Mouse (Mus musculus) MEL (cell line): ENCODE measurements at regions not wholly inside any gene's neighbourhood (a gene's known extent, or its start where the extent isn't known, plus 50 kb on each side); places are given as distances from the start of the nearest gene placed in this dataset.

ENCODE experiments used
- DNase-seq: peaks from one replicate; pipeline ENCODE4 v3.0.0; 2011; ENCODE audit warnings: low read depth, low spot score
- H3K27ac ChIP-seq: 2 replicates; pipeline ENCODE4 v1.5.1; 2012; ENCODE audit warnings: low read depth, mild to moderate bottlenecking, control low read depth, low read length, moderate library complexity; ENCODE audit not compliant: control insufficient read depth
- H3K27me3 ChIP-seq, 2 experiments: fragments of 150-350 bp in 1 of 2; sonication (generic) in 1 of 2; 2 replicates each; pipeline ENCODE4 v1.6.1; 2012; ENCODE audit warnings: low read length in 2 of 2, mild to moderate bottlenecking in 2 of 2, improper control_type of control experiment in 1 of 2, moderate library complexity in 1 of 2; ENCODE audit not compliant: insufficient read depth in 2 of 2, control insufficient read depth in 1 of 2
- H3K36me3 ChIP-seq, 2 experiments: 2 replicates each; pipeline ENCODE4 v1.6.1; 2012 to 2014; ENCODE audit warnings: low read length in 2 of 2, improper control_type of control experiment in 1 of 2, inconsistent platforms in 1 of 2, mild to moderate bottlenecking in 1 of 2; ENCODE audit not compliant: insufficient read depth in 2 of 2, control insufficient read depth in 1 of 2
- H3K4me1 ChIP-seq, 2 experiments: fragments of 150-350 bp in 1 of 2; sonication (generic) in 1 of 2; 2 replicates each; pipeline ENCODE4 v1.6.1; 2012; ENCODE audit warnings: low read length in 2 of 2, improper control_type of control experiment in 1 of 2, mild to moderate bottlenecking in 1 of 2; ENCODE audit not compliant: insufficient read depth in 2 of 2, control insufficient read depth in 1 of 2
- H3K4me3 ChIP-seq, 2 experiments: fragments of 150-350 bp in 1 of 2; sonication (generic) in 1 of 2; 2 replicates each; pipeline ENCODE4 v1.5.1; 2012; ENCODE audit warnings: low read depth in 2 of 2, low read length in 2 of 2, mild to moderate bottlenecking in 2 of 2, moderate library complexity in 2 of 2, control low read depth in 1 of 2, improper control_type of control experiment in 1 of 2; ENCODE audit not compliant: control insufficient read depth in 1 of 2, insufficient read depth in 1 of 2
- H3K79me2 ChIP-seq: 2 replicates; pipeline ENCODE4 v1.6.1; 2012; ENCODE audit warnings: mild to moderate bottlenecking, low read length, moderate library complexity; ENCODE audit not compliant: control insufficient read depth, poor library complexity, insufficient read depth
- H3K9ac ChIP-seq: 2 replicates; pipeline ENCODE4 v1.6.1; 2012; ENCODE audit warnings: low read depth, mild to moderate bottlenecking, control low read depth, low read length, moderate library complexity; ENCODE audit not compliant: control insufficient read depth, poor library complexity, severe bottlenecking
- H3K9me3 ChIP-seq: fragments of 150-350 bp; sonication (generic); replicated peaks from 2 replicates; pipeline ENCODE4 v1.6.1; 2012; ENCODE audit warnings: mild to moderate bottlenecking, low read length, improper control_type of control experiment, moderate library complexity; ENCODE audit not compliant: insufficient read depth
- CHD2 ChIP-seq: IDR thresholded peaks from 2 replicates; pipeline ENCODE4 v1.6.1; 2011; ENCODE audit warnings: low read length, improper control_type of control experiment
- ELF1 ChIP-seq: IDR thresholded peaks from 2 replicates; pipeline ENCODE4 v1.6.1; 2014; ENCODE audit warnings: low read depth, mild to moderate bottlenecking, inconsistent platforms, low read length, improper control_type of control experiment, moderate library complexity
- EP300 ChIP-seq, 2 experiments: IDR thresholded peaks; 2 replicates each; pipeline ENCODE4 v1.6.1; 2011; ENCODE audit warnings: improper control_type of control experiment in 2 of 2, low read length in 2 of 2, low read depth in 1 of 2, mild to moderate bottlenecking in 1 of 2
- GABPA ChIP-seq: IDR thresholded peaks from 2 replicates; pipeline ENCODE4 v1.6.1; 2012; ENCODE audit warnings: low read depth, mild to moderate bottlenecking, inconsistent platforms, low read length, improper control_type of control experiment, moderate library complexity
- GATA1 ChIP-seq: IDR thresholded peaks from 2 replicates; pipeline ENCODE4 v1.6.1; 2011; ENCODE audit warnings: low read depth, low read length, improper control_type of control experiment
- MAFK ChIP-seq: IDR thresholded peaks from 2 replicates; pipeline ENCODE4 v1.6.1; 2011; ENCODE audit warnings: low read depth, mild to moderate bottlenecking, low read length, improper control_type of control experiment, borderline replicate concordance
- MAX ChIP-seq: IDR thresholded peaks from 2 replicates; pipeline ENCODE4 v1.6.1; 2011; ENCODE audit warnings: low read length, improper control_type of control experiment
- MAZ ChIP-seq: IDR thresholded peaks from 2 replicates; pipeline ENCODE4 v1.6.1; 2012; ENCODE audit warnings: low read depth, mild to moderate bottlenecking, inconsistent platforms, low read length, improper control_type of control experiment
- MXI1 ChIP-seq: IDR thresholded peaks from 2 replicates; pipeline ENCODE4 v1.6.1; 2011; ENCODE audit warnings: mild to moderate bottlenecking, low read depth, low read length, improper control_type of control experiment
- NELFE ChIP-seq: IDR thresholded peaks from 2 replicates; pipeline ENCODE4 v1.6.1; 2011; ENCODE audit warnings: low read depth, low read length, improper control_type of control experiment
- NRF1 ChIP-seq: IDR thresholded peaks from 2 replicates; pipeline ENCODE4 v1.6.1; 2014; ENCODE audit warnings: low read depth, mild to moderate bottlenecking, inconsistent platforms, low read length, improper control_type of control experiment, moderate library complexity; ENCODE audit not compliant: poor library complexity, insufficient read depth, severe bottlenecking
- POLR2AphosphoS2 ChIP-seq: IDR thresholded peaks from 2 replicates; pipeline ENCODE4 v1.6.1; 2011; ENCODE audit warnings: low read length, improper control_type of control experiment
- POLR2AphosphoS5 ChIP-seq: IDR thresholded peaks from 2 replicates; pipeline ENCODE4 v1.6.1; 2012; ENCODE audit warnings: low read depth, borderline replicate concordance, mild to moderate bottlenecking, inconsistent platforms, low read length, moderate library complexity, mixed read lengths
- RAD21 ChIP-seq: IDR thresholded peaks from 2 replicates; pipeline ENCODE4 v1.6.1; 2011; ENCODE audit warnings: mild to moderate bottlenecking, low read depth, low read length, improper control_type of control experiment
- SMC3 ChIP-seq: IDR thresholded peaks from 2 replicates; pipeline ENCODE4 v1.6.1; 2011; ENCODE audit warnings: low read depth, low read length, improper control_type of control experiment
- TAL1 ChIP-seq: IDR thresholded peaks from 2 replicates; pipeline ENCODE4 v1.6.1; 2012; ENCODE audit warnings: mild to moderate bottlenecking, inconsistent platforms, low read length, moderate library complexity, mixed read lengths
- TBP ChIP-seq: IDR thresholded peaks from 2 replicates; pipeline ENCODE4 v1.8.0; 2011; ENCODE audit warnings: low read depth, low read length, improper control_type of control experiment
- TCF12 ChIP-seq: IDR thresholded peaks from 2 replicates; pipeline ENCODE4 v1.6.1; 2014; ENCODE audit warnings: low read depth, mild to moderate bottlenecking, inconsistent platforms, low read length, improper control_type of control experiment, moderate library complexity
- UBTF ChIP-seq: IDR thresholded peaks from 2 replicates; pipeline ENCODE4 v1.6.1; 2012; ENCODE audit warnings: low read depth, mild to moderate bottlenecking, inconsistent platforms, low read length, improper control_type of control experiment, moderate library complexity, borderline replicate concordance; ENCODE audit not compliant: insufficient read depth
- USF1 ChIP-seq: IDR thresholded peaks from 2 replicates; pipeline ENCODE4 v1.6.1; 2014; ENCODE audit warnings: low read depth, mild to moderate bottlenecking, inconsistent platforms, low read length, improper control_type of control experiment, moderate library complexity
- USF2 ChIP-seq, 2 experiments: IDR thresholded peaks; 2 replicates each; pipeline ENCODE4 v1.6.1; 2011 to 2012; ENCODE audit warnings: improper control_type of control experiment in 2 of 2, low read length in 2 of 2, borderline replicate concordance in 1 of 2, inconsistent platforms in 1 of 2, low read depth in 1 of 2, mild to moderate bottlenecking in 1 of 2; ENCODE audit not compliant: insufficient read depth in 1 of 2
- ZMIZ1 ChIP-seq: IDR thresholded peaks from 2 replicates; pipeline ENCODE4 v1.6.1; 2012; ENCODE audit warnings: low read depth, mild to moderate bottlenecking, inconsistent platforms, low read length, improper control_type of control experiment, moderate library complexity

GRCm38 (mm10) chr16:54120356-54120755, 1177.4 kb downstream of the Zpld1 start:
- DNase-seq: no peak
- no peak overlapping the region for H3K27ac ChIP-seq
- no peaks in the 10 kb centered on the region for H3K79me2 ChIP-seq
- H3K27me3 ChIP-seq: no peaks in the 10 kb centered on the region
- no peaks in the 10 kb centered on the region for H3K36me3 ChIP-seq
- no peaks in the 10 kb centered on the region for H3K4me1 ChIP-seq
- no peak overlapping the region for H3K9ac ChIP-seq
- no peak overlapping the region for H3K4me3 ChIP-seq
- no peak for TF ChIP-seq CHD2
- TF ChIP-seq POLR2AphosphoS5: no peak
- no peak for TF ChIP-seq NRF1
- no peak for TF ChIP-seq NELFE
- TF ChIP-seq GABPA: no peak
- no peak for TF ChIP-seq GATA1
- no peak for TF ChIP-seq SMC3
- no peak for TF ChIP-seq TAL1
- no peak for TF ChIP-seq TBP
- no peak for TF ChIP-seq MAZ
- TF ChIP-seq USF2 (IDR thresholded peaks at IDR 0.05; ENCODE audit: borderline replicate concordance in 1 of 2, insufficient read depth in 1 of 2, low read depth in 1 of 2, low read length in 2 of 2): no peak
- no peak for TF ChIP-seq USF1
- TF ChIP-seq MXI1: no peak
- no peaks in the 10 kb centered on the region for H3K9me3 ChIP-seq

- H3K79me2 ChIP-seq: no peaks in the 10 kb centered on the region
- TF ChIP-seq MAZ: no peak
- no peak for TF ChIP-seq MXI1
- no peak for TF ChIP-seq ZMIZ1
- TF ChIP-seq UBTF: no peak
- no peak for TF ChIP-seq CHD2
- no peak for TF ChIP-seq ELF1
- TF ChIP-seq USF1: no peak
- TF ChIP-seq RAD21: no peak
- TF ChIP-seq TCF12: no peak
- TF ChIP-seq EP300 (IDR thresholded peaks at IDR 0.05; ENCODE audit: low read depth in 1 of 2, low read length in 2 of 2): no peak
- TF ChIP-seq POLR2AphosphoS2: no peak
- TF ChIP-seq MAX: no peak
- TF ChIP-seq MAFK: no peak
- TF ChIP-seq NRF1: no peak
These were observed 1199.1 kb downstream of the Zpld1 start for GRCm38 (mm10) chr16:54098696-54099095.

More at GRCm38 (mm10) chr16:54098696-54099095, 1199.1 kb downstream of the Zpld1 start:
- Histone ChIP-seq H3K27ac (no peak overlapping the region), H3K4me3 (no peak overlapping the region), H3K27me3 (no peaks in the 10 kb centered on the region), H3K9me3 (no peaks in the 10 kb centered on the region), H3K4me1 (no peaks in the 10 kb centered on the region), H3K36me3 (no peaks in the 10 kb centered on the region), H3K9ac (no peak overlapping the region)
- no peak for DNase-seq
